Comparison of ENCODE assay signal across 16 mouse cellular contexts in genomic region chr2:146326654-146327053, GRCm38 (mm10).
"Had no signal": no experiment of that assay in that cellular context is flagged by ENCODE, and none has a peak within 500 bp of the region (broad histone marks: within the 10 kb centered on the region; RNA-seq: fewer than 3 reads in every experiment).

No protein-coding gene starts in this region.

- DNase-seq: kidney, adult 18-20 months; kidney, postnatal 10 days; kidney, postnatal 4 days; liver; lung, adult 2 months; lung, postnatal 36 days; right cerebral cortex, postnatal 4 days; spleen, adult 18-20 months; thymus, adult 18-20 months; thymus, postnatal 14 days had no signal

- H3K4me2 ChIP-seq: limb, embryonic 12.5 days; midbrain, embryonic 13.5 days; neural tube, embryonic 13.5 days had no signal

- H3K36me3 ChIP-seq: limb, embryonic 12.5 days; midbrain, embryonic 13.5 days; neural tube, embryonic 13.5 days had no signal

- ATAC-seq: lung, postnatal 0 days; midbrain, embryonic 13.5 days had no signal

- H3K27ac ChIP-seq: layer of hippocampus, adult 2 months; limb, embryonic 12.5 days; liver, embryonic 14.5 days; midbrain, embryonic 13.5 days; neural tube, embryonic 13.5 days had no signal

- H3K4me3 ChIP-seq: layer of hippocampus, adult 2 months; limb, embryonic 12.5 days; midbrain, embryonic 13.5 days; neural tube, embryonic 13.5 days had no signal

- H3K27me3 ChIP-seq: limb, embryonic 12.5 days; midbrain, embryonic 13.5 days had no signal

- H3K9ac ChIP-seq: limb, embryonic 12.5 days; liver, embryonic 14.5 days; midbrain, embryonic 13.5 days; neural tube, embryonic 13.5 days had no signal

- H3K9me3 ChIP-seq: limb, embryonic 12.5 days; midbrain, embryonic 13.5 days; neural tube, embryonic 13.5 days had no signal
